Comparison of ENCODE assay signal across 15 mouse cellular contexts in genomic region chr2:70918516-70918915, GRCm38 (mm10).
"Had no signal": no experiment of that assay in that cellular context is flagged by ENCODE, and none has a peak within 500 bp of the region (broad histone marks: within the 10 kb centered on the region; RNA-seq: fewer than 3 reads in every experiment).

No protein-coding gene starts in this region.

- H3K27me3 ChIP-seq: midbrain, embryonic 13.5 days; neural tube, embryonic 12.5 days; stomach, embryonic 15.5 days had no signal

- DNase-seq: lung, adult 18-20 months; lung, embryonic 14.5 days; lung, postnatal 10 days; lung, postnatal 4 days; right cerebral cortex, postnatal 14 days; thymus, adult 2 months; thymus, postnatal 25 days; thymus, postnatal 4 days had no signal

- H3K36me3 ChIP-seq: midbrain, embryonic 13.5 days; neural tube, embryonic 12.5 days; stomach, embryonic 15.5 days had no signal

- H3K9ac ChIP-seq: lung, embryonic 14.5 days; midbrain, embryonic 13.5 days; neural tube, embryonic 12.5 days; stomach, embryonic 15.5 days had no signal

- H3K27ac ChIP-seq: midbrain, embryonic 13.5 days; neural tube, embryonic 12.5 days; stomach, embryonic 15.5 days; stomach, postnatal 0 days had no signal

- H3K4me1 ChIP-seq: neural tube, embryonic 12.5 days had no signal

- H3K9me3 ChIP-seq: midbrain, embryonic 13.5 days; neural tube, embryonic 12.5 days; stomach, embryonic 15.5 days had no signal

- ATAC-seq: midbrain, embryonic 13.5 days; midbrain, embryonic 16.5 days had no signal

- H3K4me3 ChIP-seq: midbrain, embryonic 13.5 days; myocyte; neural tube, embryonic 12.5 days; stomach, embryonic 15.5 days had no signal

- H3K4me2 ChIP-seq: lung, embryonic 14.5 days; midbrain, embryonic 11.5 days; midbrain, embryonic 13.5 days; neural tube, embryonic 12.5 days; stomach, embryonic 15.5 days had no signal
